Mouse (Mus musculus): ENCODE measurements around the gene Prdx3. TPM values are rescaled to one million over a fixed set of nuclear protein-coding genes. Genes with fewer than 3 reads are reported as not detected.

Gene Prdx3
- 114 and 125 TPM in 2 replicates for polyA plus RNA-seq (2014; fragmentation: Nextera tagmentation; extraction: Ambion mirVana)

DNA sequence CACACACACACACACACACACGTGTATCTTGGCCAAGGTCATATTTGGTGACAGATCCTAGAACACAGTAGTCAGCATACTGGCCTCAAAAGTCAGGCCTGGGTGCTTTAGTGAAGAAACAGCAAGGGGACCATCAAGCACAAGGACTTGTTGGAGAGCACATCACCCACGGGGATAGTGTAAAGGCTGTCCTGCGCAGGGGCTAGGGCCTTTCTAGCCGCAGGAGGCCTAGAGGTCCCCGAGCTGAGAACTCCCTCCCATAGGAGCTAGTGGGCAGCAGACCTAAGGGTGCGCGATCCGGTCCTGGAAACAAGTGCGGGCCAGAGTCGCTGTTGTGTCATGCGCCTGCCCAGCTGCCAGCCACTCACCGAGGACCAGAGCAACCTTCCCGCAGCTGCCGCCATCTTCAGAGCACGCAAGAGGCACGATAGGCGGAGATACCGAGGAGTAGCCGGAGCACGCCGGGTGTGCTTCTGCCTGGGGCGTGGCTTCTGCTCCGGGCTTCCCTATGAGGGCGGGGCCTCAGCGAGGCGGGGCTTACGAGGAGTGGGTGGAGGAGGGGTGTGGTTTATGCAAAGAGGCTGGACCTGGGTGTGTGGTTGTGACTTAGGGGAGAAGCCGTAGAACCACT lies at the start of gene Prdx3:
Gene Prdx3, minus strand, starts transcription at position 493 of the 631 bp plus-strand sequence.
- DNase-seq (ENCODE audit: low spot score) (peak; percentile 96), ATAC-seq (replicated peaks; ENCODE audit: insufficient number of reproducible peaks, low FRiP score, low TSS enrichment, low read depth) (peak; percentile 96)
- Histone ChIP-seq H3K9me3 (replicated peaks; ENCODE audit: control insufficient read depth, low read length) (no peaks in the 10 kb centered on the region), H3K4me2 (ENCODE audit: low read depth, low read length) (peak within 1 kb of the TSS; percentile 57), H3K4me1 (ENCODE audit: control insufficient read depth, insufficient read depth, low read length) (no peaks in the 10 kb centered on the region), H3K27ac (replicated peaks; ENCODE audit: low read depth, low read length) (no peak within 1 kb of the TSS; the same call in 1 of the 2 replicates), H3K27me3 (ENCODE audit: control insufficient read depth, insufficient read depth, low read length) (no peaks in the 10 kb centered on the region), H3K36me3 (replicated peaks; ENCODE audit: control insufficient read depth, insufficient read depth, low read depth, low read length) (no peaks in the 10 kb centered on the region; the same call in 1 of the 2 replicates), H3K9ac (replicated peaks; ENCODE audit: low read length) (peak within 1 kb of the TSS; percentile 75), H3K4me3 (ENCODE audit: low read depth, low read length) (peak within 1 kb of the TSS; percentile 55)
- WGBS: 0% methylated on average over 28 of the region's 28 CpGs

DNA sequence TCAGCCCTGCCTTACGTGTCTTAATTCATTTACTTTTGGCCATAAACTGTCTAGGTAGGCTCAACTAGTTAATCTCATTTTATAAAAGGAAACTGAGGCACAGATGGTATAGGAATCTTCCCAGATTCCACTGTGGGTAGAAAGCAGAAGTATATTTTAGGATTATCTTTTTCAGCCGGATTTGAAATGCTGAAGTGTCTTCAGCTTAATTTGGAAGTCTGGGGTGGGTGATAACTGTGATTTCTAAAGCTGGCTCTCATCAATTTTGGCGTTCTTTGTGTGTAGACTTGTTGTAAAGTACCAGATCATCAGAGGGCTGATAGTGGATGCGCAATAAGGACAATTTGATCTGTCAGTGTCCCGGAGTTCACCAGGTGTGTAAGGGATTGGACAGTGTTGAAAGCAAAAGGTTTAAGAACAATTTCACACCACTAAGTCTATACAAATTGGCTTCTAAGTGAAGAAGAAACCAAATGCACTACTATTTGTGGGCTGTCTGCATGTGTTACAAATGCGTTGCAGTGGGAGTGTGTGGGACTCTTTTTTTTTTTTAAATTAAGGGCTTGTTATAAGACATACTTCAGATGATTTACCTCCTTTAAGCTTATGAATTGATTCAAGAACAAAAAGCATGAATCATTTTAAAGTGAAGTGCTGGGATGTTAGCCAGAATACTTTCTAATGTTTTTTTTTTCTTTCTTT lies 42.7 kb upstream of the Prdx3 start:
- H3K4me1 ChIP-seq (ENCODE audit: control insufficient read depth, insufficient read depth, low read length): no peaks in the 10 kb centered on the region
- no peaks in the 10 kb centered on the region for H3K9me3 ChIP-seq (replicated peaks; ENCODE audit: control insufficient read depth, low read length)
- H3K9ac ChIP-seq (replicated peaks; ENCODE audit: low read length): no peak overlapping the region
- 88% methylated on average over 6 of the region's 6 CpGs for WGBS
- no peaks in the 10 kb centered on the region for H3K27me3 ChIP-seq (ENCODE audit: control insufficient read depth, insufficient read depth, low read length)
- DNase-seq (ENCODE audit: low spot score): no peak
- no peak overlapping the region for H3K4me2 ChIP-seq (ENCODE audit: low read depth, low read length)
- H3K4me3 ChIP-seq (ENCODE audit: low read depth, low read length): no peak overlapping the region
- no peaks in the 10 kb centered on the region for H3K36me3 ChIP-seq (replicated peaks; ENCODE audit: control insufficient read depth, insufficient read depth, low read depth, low read length)
- no peak for ATAC-seq (replicated peaks; ENCODE audit: insufficient number of reproducible peaks, low FRiP score, low TSS enrichment, low read depth)
- H3K27ac ChIP-seq (replicated peaks; ENCODE audit: low read depth, low read length): no peak overlapping the region

DNA sequence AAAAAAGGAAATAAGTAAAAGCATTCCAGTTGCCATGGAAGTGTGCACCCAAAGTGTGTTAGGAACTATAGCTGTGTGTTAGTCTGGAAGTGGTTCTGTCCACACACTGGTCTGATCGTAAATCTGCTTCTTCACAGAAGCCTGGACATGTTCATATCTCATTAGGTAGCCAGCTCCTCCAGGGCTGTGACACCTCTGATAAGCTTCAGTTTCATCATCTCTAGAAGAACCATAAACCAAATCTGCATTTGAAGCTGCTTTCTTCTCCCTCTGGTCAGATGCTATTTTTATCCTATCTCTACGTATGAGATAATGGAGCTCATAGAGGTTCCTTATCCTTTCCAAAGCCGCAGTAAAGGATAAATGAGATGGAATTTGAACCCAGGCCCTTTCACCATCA lies 41.5 kb upstream of the Prdx3 start:
- DNase-seq (ENCODE audit: low spot score) (no peak), ATAC-seq (replicated peaks; ENCODE audit: insufficient number of reproducible peaks, low FRiP score, low TSS enrichment, low read depth) (no peak)
- Histone ChIP-seq H3K4me1 (ENCODE audit: control insufficient read depth, insufficient read depth, low read length) (no peaks in the 10 kb centered on the region), H3K9ac (replicated peaks; ENCODE audit: low read length) (no peak overlapping the region), H3K27ac (replicated peaks; ENCODE audit: low read depth, low read length) (no peak overlapping the region), H3K27me3 (ENCODE audit: control insufficient read depth, insufficient read depth, low read length) (no peaks in the 10 kb centered on the region), H3K4me2 (ENCODE audit: low read depth, low read length) (no peak overlapping the region), H3K4me3 (ENCODE audit: low read depth, low read length) (no peak overlapping the region), H3K9me3 (replicated peaks; ENCODE audit: control insufficient read depth, low read length) (no peaks in the 10 kb centered on the region), H3K36me3 (replicated peaks; ENCODE audit: control insufficient read depth, insufficient read depth, low read depth, low read length) (no peaks in the 10 kb centered on the region)
- 87% methylated on average over 3 of the region's 3 CpGs for WGBS

DNA sequence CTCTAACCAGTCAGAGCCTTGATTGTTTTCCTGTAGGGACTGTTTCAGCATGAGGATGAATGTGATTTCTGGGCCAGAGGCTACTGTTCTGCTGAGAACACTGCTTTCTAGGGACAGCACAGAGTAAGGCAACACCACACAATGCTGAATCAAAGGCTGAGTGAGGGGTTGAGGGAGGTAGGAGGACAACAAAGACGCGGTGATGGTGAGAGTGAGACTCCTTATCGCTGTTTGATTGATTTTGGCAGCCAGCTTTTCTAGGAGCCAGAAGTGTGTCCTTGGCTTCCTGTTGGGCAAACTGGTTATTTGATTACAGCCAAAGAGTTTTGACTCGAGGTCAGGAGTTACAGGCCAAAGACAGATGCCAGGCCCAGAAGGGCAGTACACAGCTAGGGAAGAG lies 40.9 kb upstream of the Prdx3 start:
- H3K27me3 ChIP-seq (ENCODE audit: control insufficient read depth, insufficient read depth, low read length): no peaks in the 10 kb centered on the region
- no peak overlapping the region for H3K27ac ChIP-seq (replicated peaks; ENCODE audit: low read depth, low read length)
- no peak overlapping the region for H3K9ac ChIP-seq (replicated peaks; ENCODE audit: low read length)
- H3K9me3 ChIP-seq (replicated peaks; ENCODE audit: control insufficient read depth, low read length): no peaks in the 10 kb centered on the region
- H3K4me2 ChIP-seq (ENCODE audit: low read depth, low read length): no peak overlapping the region
- ATAC-seq (replicated peaks; ENCODE audit: insufficient number of reproducible peaks, low FRiP score, low TSS enrichment, low read depth) (no peak), DNase-seq (ENCODE audit: low spot score) (no peak)
- H3K4me3 ChIP-seq (ENCODE audit: low read depth, low read length): no peak overlapping the region
- H3K4me1 ChIP-seq (ENCODE audit: control insufficient read depth, insufficient read depth, low read length): no peaks in the 10 kb centered on the region
- no peaks in the 10 kb centered on the region for H3K36me3 ChIP-seq (replicated peaks; ENCODE audit: control insufficient read depth, insufficient read depth, low read depth, low read length)
- 78% methylated on average over 4 of the region's 4 CpGs for WGBS

DNA sequence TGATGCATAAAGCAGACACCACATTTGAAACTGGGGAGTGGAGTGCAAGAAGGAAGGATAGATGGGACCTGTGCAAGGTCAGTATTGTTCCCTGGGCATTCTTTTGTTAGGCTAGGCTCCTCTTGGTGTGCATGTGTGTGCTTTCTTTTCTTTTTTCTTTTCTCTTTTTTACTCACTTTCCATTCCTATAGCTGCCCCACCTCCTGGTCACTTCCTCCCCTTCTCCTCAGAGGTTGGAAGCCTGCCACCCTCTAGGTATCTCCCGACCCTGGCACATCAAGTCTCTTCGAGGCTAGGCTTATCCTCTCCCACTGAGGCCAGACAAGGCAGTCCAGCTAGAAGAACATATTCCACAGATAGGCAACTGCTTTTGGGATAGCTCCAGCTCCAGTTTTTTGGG lies 37.3 kb upstream of the Prdx3 start:
- H3K27ac ChIP-seq (replicated peaks; ENCODE audit: low read depth, low read length): no peak overlapping the region
- ATAC-seq (replicated peaks; ENCODE audit: insufficient number of reproducible peaks, low FRiP score, low TSS enrichment, low read depth) (no peak), DNase-seq (ENCODE audit: low spot score) (no peak)
- no peaks in the 10 kb centered on the region for H3K4me1 ChIP-seq (ENCODE audit: control insufficient read depth, insufficient read depth, low read length)
- H3K9ac ChIP-seq (replicated peaks; ENCODE audit: low read length): no peak overlapping the region
- H3K4me3 ChIP-seq (ENCODE audit: low read depth, low read length): no peak overlapping the region
- H3K27me3 ChIP-seq (ENCODE audit: control insufficient read depth, insufficient read depth, low read length): no peaks in the 10 kb centered on the region
- no peaks in the 10 kb centered on the region for H3K36me3 ChIP-seq (replicated peaks; ENCODE audit: control insufficient read depth, insufficient read depth, low read depth, low read length)
- no peak overlapping the region for H3K4me2 ChIP-seq (ENCODE audit: low read depth, low read length)
- H3K9me3 ChIP-seq (replicated peaks; ENCODE audit: control insufficient read depth, low read length): no peaks in the 10 kb centered on the region
- 88% methylated on average over 2 of the region's 2 CpGs for WGBS

DNA sequence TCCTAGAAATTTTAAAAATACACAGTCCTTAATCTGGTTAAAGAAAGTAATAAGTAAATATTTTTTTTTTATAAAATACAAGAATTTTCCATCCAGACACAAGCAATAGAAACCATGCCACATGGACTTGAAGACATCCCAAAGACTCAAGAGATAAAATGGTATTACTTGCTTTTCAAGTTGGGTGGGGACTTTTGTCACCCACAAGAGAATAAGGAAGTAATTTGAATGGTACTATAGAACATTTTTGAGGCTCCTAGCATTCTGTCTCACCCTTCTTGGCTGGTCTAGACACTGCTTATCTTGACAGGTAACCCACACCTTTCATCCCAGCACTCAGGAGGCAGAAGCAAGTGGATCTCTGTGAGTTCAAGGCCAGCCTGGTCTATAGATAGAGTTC lies 35.9 kb upstream of the Prdx3 start:
- Histone ChIP-seq H3K27ac (replicated peaks; ENCODE audit: low read depth, low read length) (no peak overlapping the region), H3K4me2 (ENCODE audit: low read depth, low read length) (no peak overlapping the region), H3K4me1 (ENCODE audit: control insufficient read depth, insufficient read depth, low read length) (no peaks in the 10 kb centered on the region), H3K9me3 (replicated peaks; ENCODE audit: control insufficient read depth, low read length) (no peaks in the 10 kb centered on the region), H3K9ac (replicated peaks; ENCODE audit: low read length) (no peak overlapping the region), H3K4me3 (ENCODE audit: low read depth, low read length) (no peak overlapping the region), H3K27me3 (ENCODE audit: control insufficient read depth, insufficient read depth, low read length) (no peaks in the 10 kb centered on the region), H3K36me3 (replicated peaks; ENCODE audit: control insufficient read depth, insufficient read depth, low read depth, low read length) (no peaks in the 10 kb centered on the region)
- DNase-seq (ENCODE audit: low spot score) (no peak), ATAC-seq (replicated peaks; ENCODE audit: insufficient number of reproducible peaks, low FRiP score, low TSS enrichment, low read depth) (no peak)

DNA sequence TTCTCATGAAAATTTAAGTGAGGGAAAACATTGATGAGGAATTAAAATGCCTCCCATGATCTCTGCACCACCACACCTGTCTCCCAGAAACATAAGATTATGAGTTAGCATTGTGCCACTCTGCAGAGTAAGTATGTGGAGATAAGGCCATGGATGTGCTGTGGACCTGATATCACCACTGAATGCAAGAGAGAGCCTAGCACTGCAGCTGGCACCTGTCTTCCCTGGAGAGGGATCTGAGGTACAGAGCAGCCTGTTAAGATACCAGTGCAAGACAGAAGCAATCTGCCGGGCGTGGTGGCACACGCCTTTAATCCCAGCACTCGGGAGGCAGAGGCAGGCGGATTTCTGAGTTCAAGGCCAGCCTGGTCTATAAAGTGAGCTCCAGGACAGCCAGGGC lies 31.1 kb upstream of the Prdx3 start:
- no peaks in the 10 kb centered on the region for H3K36me3 ChIP-seq (replicated peaks; ENCODE audit: control insufficient read depth, insufficient read depth, low read depth, low read length)
- no peaks in the 10 kb centered on the region for H3K9me3 ChIP-seq (replicated peaks; ENCODE audit: control insufficient read depth, low read length)
- ATAC-seq (replicated peaks; ENCODE audit: insufficient number of reproducible peaks, low FRiP score, low TSS enrichment, low read depth) (no peak), DNase-seq (ENCODE audit: low spot score) (no peak)
- no peak overlapping the region for H3K4me2 ChIP-seq (ENCODE audit: low read depth, low read length)
- H3K27me3 ChIP-seq (ENCODE audit: control insufficient read depth, insufficient read depth, low read length): no peaks in the 10 kb centered on the region
- no peak overlapping the region for H3K9ac ChIP-seq (replicated peaks; ENCODE audit: low read length)
- H3K4me1 ChIP-seq (ENCODE audit: control insufficient read depth, insufficient read depth, low read length): no peaks in the 10 kb centered on the region
- 88% methylated on average over 5 of the region's 5 CpGs for WGBS
- no peak overlapping the region for H3K27ac ChIP-seq (replicated peaks; ENCODE audit: low read depth, low read length)
- H3K4me3 ChIP-seq (ENCODE audit: low read depth, low read length): no peak overlapping the region

DNA sequence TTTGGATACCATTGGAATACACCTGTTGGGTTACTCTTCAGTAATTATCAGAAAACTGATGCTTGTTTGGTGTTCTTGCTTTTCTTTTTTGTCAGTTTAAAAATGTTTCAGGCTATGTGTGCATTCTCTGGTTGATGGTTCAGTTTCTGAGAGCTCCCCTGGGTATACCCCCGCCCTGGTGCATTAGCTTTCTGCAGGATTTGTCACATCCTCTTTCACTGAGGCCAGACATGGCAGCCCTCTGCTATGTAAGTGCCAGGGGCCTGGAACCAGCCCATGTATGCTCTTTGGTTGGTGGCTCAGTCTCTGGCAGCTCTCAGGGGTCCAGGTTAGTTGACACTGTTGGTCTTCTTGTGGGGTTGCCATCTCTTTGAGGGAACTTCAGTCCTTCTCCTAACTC lies 29.6 kb upstream of the Prdx3 start:
- ATAC-seq (replicated peaks; ENCODE audit: insufficient number of reproducible peaks, low FRiP score, low TSS enrichment, low read depth): no peak
- no peak overlapping the region for H3K4me2 ChIP-seq (ENCODE audit: low read depth, low read length)
- WGBS: 84% methylated on average over 1 of the region's 1 CpGs
- no peak overlapping the region for H3K9ac ChIP-seq (replicated peaks; ENCODE audit: low read length)
- no peaks in the 10 kb centered on the region for H3K4me1 ChIP-seq (ENCODE audit: control insufficient read depth, insufficient read depth, low read length)
- H3K27me3 ChIP-seq (ENCODE audit: control insufficient read depth, insufficient read depth, low read length): no peaks in the 10 kb centered on the region
- no peak overlapping the region for H3K4me3 ChIP-seq (ENCODE audit: low read depth, low read length)
- H3K9me3 ChIP-seq (replicated peaks; ENCODE audit: control insufficient read depth, low read length): no peaks in the 10 kb centered on the region
- no peak overlapping the region for H3K27ac ChIP-seq (replicated peaks; ENCODE audit: low read depth, low read length)
- DNase-seq (ENCODE audit: low spot score): no peak
- H3K36me3 ChIP-seq (replicated peaks; ENCODE audit: control insufficient read depth, insufficient read depth, low read depth, low read length): no peaks in the 10 kb centered on the region
